Mouse (Mus musculus): ENCODE data around the gene Myl12a.

Gene Myl12a

DNA sequence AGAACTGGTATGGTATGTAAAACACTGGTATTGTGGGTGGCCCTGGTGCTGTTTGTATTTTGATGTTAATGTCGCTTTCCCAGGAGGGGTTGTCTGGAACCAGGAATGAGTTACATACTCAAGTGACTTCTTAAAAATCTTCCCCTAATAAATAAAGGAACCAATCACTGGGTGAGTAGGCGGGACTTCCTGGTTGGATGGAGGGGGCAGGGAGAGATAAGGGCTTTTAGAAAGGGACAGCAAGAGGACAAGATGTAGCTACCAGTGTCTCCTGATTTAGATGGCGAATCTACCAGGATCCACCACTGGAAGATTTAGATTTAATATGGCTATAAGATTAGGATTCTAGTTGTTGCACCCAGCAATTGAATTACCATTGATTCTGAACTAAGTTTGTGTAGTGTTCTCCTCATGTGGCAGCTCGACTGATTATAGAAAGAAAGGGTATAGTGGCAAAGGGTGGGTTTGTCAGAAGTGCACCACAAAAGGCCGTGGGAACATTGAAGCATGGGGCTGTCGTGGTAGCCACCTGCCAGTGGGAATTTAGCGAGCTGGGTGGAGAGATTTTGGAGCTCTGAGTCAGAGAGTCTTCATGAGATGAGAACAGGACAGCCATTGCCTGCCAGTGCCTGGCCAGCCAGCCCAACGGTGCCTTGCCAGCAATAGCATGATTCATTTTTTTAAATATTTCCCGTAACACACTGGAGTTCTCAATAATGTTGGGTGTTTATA, 9.4 kb upstream of the Myl12a start:
- in situ Hi-C loops (cut with MboI; ENCODE audit: low sequenced_read_pairs) = no loop called here

DNA sequence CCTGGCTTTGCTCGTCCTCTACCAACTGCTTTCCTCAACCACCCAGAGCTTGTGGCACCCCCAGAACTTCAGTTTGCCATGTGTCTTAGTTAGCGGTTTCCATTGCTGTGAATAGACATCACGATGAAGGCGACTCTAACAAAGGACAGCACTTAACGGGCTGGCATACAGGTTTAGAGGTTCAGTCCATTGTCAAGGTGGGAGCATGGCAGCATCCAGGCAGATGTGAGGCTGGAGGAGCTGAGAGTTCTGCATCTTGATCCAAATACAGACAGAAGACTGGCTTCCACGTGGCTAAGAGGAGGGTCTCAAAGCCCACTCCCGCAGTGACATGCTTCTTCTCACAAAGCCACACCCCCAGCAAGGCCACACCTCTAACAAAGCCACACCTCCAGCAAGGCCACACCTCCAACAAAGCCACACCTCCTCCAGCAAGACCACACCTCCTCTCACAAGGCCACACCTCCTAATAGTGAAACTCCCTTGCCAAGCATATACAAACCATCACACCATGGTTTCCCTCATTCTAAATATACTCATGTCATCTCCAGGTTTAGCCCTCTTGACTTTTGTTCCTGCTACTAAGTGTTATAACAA, 8.1 kb upstream of the Myl12a start:
- in situ Hi-C loops (cut with MboI; ENCODE audit: low sequenced_read_pairs) = no loop called here

DNA sequence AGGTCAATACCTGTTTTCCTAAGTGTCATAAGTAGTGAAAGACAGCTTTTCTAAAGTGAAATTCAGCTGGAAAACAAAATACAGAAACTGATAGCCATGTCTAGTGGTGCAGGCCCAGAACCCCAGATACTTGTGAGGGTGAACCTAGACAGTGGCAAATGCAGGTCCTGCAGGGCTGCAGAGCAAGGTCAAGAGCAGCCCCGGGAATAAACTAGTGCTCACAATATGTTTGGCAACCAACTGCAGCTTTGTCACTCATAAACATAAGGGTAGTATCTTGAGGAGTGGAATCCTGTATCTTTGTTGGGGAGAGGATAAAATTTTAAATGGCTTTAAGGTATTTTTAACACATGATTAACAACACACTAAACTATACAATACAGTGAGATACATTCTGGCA, 7.1 kb upstream of the Myl12a start:
- in situ Hi-C loops (cut with MboI; ENCODE audit: low sequenced_read_pairs) = no loop called here

DNA sequence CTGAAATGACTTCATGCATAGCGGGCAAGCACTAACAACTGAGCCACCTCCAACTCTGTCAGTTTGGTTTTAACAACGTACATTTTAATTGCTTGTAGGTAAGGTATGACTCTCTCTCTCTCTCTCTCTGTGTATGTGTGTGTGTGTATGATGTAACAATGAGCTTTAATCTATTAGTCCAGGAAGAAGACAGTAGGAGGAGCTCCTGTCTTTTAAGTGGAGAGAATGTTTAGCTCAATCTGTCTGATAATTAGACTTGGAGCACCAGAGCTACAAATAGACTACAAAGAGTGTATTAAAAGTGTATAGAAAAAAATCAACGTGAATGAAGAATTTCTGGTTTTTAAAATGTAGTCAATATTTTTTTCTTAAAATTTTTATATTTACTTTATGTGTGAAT, 6.0 kb upstream of the Myl12a start:
- in situ Hi-C loops (cut with MboI; ENCODE audit: low sequenced_read_pairs) = no loop called here

DNA sequence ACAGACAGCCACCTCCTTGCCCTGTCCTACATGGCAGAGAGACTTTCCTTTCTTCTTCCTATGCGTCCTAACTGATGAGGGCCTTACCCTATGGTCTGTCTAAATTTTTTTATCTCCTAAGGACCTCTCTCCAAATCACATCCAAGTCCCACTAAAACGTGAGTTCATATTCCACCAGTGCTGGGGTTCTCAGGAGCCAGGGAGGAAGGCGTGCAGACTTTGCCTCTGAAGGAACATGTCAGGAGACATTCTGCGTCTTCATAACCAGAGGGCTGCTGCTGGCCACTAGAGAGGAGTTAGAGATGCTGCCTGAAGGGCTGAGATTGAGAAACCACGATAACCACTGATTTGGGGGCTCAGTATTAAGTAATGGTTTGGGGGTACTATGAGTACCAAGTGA, 4.3 kb upstream of the Myl12a start:
- in situ Hi-C loops (cut with MboI; ENCODE audit: low sequenced_read_pairs) = no loop called here

DNA sequence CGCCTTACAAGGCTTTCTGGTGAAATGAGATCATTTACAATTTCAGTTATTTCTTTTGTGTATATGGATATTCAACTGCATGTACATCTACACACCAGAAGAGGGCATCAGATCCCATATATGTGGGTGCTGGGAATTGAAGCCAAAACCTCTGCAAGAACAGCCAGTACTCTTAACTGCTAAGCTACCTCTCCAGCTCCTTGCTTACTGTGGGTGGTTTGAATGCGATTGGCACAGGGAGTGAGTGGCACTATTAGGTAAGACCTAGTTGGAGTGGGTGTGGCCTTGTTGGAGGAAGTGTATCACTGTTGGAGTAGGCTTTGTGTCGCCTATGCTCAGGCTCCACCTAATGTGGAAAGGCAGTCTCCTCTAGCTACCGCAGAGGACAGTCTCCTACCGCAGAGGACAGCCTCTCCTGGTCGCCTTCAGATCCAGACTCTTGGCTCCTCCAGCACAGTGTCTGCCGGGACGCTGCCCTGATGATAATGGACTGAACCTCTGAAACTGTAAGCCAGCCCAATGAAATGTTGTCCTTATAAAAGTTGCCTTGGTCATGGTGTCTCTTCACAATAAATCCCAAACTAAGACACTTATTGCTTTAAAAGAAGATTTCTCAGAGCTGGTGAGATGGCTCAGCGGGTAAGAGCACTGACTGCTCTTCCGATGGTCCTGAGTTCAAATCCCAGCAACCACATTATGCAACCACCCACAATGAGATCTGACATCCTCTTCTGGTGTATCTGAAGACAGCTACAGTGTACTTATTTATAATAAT, 1.7 kb upstream of the Myl12a start:
- in situ Hi-C loops (cut with MboI; ENCODE audit: low sequenced_read_pairs) = no loop called here

DNA sequence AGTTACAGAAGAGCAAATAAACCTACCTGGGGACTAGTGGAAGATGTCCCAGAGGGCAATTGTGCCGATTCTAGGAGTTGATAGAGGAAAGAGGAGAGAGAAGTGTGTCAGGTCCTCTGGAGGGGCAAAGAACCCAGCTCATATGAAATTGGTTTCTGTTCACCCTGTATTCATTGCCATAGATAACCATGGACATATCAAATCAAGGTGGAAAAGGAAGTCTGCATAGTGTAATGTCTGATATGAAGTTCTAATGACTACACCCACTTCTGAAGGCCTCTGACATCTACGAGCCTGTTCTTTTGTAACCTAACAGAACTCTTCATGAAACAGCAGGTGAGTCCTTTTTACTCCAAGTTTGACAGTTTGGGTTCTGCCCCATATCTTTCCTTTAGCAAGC, 1.0 kb upstream of the Myl12a start:
- in situ Hi-C loops (cut with MboI; ENCODE audit: low sequenced_read_pairs) = no loop called here

DNA sequence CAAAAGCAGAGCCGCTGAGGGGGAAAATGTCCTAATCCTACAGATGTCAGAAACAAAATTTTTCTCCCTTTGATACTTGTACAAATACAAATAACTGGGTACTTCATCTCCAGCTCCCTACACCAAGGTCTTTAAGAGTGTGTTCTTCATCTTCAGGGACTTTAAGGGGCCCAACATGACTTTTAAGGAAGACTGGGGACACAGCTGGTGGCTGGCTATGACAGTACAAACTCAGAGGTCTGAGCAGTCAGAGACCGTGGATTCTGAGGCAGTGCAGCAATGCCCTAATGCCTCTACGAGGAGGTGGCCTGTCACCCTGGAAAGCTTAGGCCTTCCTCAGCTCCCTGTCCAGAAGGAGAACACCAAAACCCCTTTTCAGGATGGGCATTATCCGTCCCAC, 434 bp upstream of the Myl12a start:
- in situ Hi-C loops (cut with MboI; ENCODE audit: low sequenced_read_pairs) = no loop called here

DNA sequence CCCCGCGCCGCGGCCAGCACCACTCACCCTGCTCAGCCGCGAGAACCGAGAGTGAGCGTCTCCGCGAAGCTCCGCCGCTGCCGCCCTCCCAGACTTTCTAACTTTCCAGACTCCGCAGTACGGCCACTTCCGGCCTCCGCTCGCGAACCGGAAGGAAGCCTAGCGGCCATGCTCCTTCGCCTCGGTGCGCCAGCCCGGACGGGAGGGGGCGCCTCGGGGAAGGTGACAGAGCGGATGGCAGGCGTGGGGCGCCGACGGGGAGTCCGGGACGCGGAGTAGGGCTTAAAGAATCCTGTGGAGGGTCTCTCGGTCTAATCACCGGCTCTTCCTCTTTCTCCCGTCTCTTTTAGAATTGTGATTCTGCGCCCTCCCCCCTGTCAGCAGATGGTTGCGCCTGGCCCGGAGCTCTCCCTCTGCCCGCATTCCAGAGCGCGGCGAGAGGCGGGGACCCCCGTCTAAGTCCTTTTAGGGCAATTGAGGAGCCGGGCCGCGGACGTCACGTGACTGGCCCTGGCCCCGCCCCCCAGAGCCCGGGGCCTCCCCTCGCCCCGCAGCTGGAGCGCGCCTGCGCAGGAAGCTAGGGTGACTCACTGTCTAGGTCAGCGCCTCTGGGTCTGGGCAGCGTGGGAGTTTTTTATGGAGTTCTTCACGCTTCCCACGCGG, 466 bp downstream of the Myl12a start, which contains the start of gene Myom1:
TSS of gene Myom1 (plus strand) at position 553 of the 663 bp plus-strand sequence.
- in situ Hi-C loops (cut with MboI; ENCODE audit: low sequenced_read_pairs) = no loop called here

DNA sequence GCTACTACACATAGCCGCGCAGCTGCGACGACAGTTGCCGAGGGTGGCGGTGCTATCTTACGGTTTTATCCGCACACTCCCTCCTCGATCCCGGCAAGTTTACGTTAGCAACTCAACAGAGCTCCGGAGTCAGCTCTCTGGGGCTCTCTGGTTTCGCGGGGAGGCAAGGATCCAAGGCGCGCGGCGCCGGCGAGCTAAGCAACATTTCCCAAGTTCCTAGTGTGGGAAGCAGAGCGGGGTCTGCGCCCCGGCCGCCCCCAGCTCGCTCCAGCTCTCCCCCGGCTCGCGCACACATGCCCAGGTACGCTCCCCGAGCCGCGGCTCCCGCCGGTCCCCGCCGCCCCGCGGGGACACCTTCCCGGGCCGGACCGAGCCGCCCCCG, 988 bp downstream of the Myl12a start:
- in situ Hi-C loops (cut with MboI; ENCODE audit: low sequenced_read_pairs) = no loop called here

DNA sequence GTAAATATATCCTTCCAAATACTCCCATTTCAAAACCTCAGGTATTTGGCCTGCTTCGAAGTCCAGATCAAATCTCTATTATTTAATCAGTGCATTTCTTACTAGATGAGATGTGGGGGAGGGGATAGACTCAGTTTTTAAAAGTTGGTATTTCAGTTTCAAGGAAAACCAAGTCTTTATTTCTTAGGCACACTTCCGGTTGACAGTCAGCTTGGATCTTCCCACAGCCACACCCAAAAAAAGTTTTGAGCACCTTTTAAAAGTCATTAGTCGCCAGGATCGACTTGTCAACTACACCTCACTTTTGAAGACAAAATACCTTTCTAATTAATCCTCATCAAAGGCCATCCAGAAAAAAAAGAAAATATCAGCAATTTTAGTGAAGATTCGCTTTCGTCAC, 1.6 kb downstream of the Myl12a start:
- in situ Hi-C loops (cut with MboI; ENCODE audit: low sequenced_read_pairs) = no loop called here

DNA sequence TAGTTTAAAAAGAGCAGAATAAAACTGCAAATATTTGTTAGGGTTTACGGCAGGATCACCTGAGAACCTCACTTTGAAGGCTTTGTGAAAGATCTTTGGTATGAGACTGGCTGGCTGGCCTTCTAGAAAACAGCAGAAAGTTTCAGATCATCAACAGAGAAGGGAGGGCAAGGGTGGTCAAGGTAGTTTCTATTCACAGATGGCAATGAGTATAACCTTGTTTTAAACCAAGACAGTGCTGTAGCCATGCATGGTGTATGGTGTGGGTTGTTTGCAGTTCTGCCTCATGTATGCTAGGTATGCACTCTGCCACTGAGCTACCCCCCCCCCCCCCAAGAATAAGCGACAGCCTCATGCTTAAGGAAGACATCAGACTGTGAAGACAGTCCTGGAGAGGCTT, 2.4 kb downstream of the Myl12a start:
- in situ Hi-C loops (cut with MboI; ENCODE audit: low sequenced_read_pairs) = no loop called here

DNA sequence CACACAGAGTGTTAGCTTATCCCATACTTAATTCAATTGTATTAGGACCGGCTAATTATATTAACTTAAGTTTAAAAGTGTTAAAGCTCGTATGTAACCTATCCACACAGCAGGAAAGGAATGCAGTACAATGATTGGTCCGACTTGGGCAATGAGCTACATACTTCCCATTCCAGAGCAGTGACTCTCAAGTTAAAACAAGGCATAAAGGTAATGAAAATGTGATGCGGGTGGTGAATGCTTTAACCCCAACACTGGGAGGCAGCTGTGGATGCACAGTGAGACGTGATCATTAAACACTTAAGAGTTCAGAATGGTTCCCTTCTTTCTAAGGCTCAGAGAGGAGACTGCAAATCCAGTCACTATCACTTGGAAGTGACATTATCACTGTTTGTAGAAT, 3.5 kb downstream of the Myl12a start:
- in situ Hi-C loops (cut with MboI; ENCODE audit: low sequenced_read_pairs) = no loop called here

DNA sequence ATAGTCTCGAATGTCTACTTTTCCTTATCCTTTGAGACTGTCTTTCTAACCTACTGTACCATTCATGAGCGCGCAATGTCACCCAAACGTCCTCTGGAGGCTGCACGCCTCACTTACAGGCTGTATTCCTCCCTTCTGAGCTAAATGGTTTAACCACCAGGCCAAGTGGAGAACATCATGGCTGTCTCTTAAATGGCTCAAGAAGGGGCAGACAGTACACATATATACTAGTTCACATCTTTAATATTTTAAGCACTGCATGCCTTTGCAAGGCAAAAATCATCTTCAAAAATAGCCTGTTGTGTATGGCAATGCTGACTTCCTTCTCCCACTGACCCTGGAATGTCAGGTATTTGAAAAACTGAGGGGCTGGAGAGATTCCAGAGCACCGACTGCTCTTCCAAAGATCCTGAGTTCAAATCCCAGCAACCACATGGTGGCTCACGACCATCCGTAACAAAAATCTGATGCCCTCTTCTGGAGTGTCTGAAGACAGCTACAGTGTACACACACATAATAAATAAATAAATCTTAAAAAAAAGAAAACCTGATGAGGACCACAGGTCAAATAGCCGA, 4.2 kb downstream of the Myl12a start:
- in situ Hi-C loops (cut with MboI; ENCODE audit: low sequenced_read_pairs) = no loop called here

DNA sequence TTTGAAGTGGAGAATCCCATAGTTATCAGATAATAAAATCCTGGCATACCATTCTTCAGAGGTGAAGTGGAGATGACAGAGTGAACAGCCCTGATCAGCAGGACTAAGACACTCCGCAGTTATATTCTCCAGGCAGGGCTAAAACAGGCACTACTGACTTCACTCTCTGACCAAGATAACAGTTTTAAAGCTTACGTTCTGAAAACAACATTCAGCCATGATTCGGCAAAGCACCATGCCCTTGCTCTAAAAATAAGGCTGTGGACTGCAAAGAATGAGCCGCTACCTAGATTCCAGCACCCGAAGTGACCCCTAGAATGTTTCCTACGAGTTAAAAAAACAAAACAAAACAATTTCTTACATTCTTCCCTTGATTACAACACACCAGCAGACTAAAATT, 4.8 kb downstream of the Myl12a start:
- in situ Hi-C loops (cut with MboI; ENCODE audit: low sequenced_read_pairs) = no loop called here

DNA sequence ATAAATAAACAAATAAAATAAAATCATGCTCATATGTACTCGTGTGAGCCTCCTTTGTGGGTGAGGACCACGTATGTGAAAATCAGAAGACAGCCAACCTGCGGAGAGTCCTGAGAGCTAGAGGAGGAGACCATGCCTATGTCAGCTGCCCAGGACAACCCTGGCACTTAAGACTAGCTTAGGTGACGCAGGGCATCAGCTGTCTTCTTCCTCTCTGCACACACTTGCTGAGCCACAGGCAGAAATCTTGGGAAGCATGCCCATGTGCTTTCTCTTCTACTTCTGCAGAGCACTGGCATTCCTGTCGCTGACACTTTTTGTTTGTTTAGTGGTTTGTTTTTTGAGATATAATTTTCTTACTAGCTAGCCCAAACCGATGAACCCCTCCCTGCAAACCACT, 7.1 kb downstream of the Myl12a start:
- in situ Hi-C loops (cut with MboI; ENCODE audit: low sequenced_read_pairs) = no loop called here

DNA sequence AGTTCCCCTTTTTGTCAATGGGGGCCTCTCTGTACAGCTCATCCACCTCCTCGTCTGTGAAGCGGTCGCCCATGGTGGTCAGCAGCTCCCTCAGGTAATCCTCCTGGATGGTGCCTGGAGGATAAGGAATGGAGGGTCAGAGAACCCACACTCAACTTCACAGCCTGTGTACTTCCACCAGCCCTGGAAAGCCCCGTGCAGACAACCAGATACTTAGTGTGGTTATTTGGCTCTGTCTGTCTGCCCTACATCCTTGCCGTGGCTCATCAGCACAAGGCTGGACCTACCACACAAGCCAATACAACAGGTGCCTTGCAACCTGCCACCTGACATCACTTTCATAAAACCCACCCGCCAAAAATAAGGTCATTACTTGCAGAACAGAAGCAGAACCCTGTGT, 8.0 kb downstream of the Myl12a start:
- in situ Hi-C loops (cut with MboI; ENCODE audit: low sequenced_read_pairs) = no loop called here

DNA sequence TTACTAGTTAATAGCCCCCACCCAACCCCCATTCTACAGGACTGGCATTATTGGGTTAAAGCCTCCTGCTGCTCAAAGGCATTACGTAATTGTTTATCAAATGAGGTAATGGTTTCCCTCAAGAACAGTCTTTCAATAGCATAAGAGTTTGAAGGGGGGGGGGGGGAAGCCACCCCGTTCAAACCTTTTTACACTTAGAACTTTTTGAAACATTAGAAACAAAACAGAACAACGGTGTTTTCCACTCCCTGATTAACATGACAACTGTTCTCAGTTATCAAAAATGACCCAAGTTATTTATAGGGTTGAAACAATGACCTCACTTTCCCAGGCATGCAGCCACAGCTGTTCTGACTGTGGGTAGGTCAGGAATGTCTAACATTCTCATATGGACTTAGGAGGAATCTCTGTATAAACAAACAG, 9.3 kb downstream of the Myl12a start:
- in situ Hi-C loops (cut with MboI; ENCODE audit: low sequenced_read_pairs) = no loop called here

DNA sequence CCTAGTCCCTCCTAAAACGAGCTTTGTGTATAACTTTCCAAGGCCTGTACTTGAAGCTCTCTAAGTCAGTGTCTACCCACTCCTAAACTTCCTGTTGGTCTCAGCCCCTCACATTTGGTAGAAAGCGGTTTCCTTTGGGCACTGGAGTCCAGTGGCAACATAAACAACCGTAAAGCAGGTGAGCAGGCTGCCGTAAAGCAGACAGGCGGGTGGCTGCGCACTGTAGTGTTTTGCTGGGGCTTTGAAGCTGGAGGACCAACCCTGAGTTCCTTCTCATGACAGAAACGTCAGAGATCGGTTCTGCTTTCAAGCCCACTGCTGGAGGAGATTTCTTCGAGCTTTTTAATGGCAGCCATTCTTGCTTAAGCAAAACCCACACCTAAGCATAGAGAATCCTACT, 10.0 kb downstream of the Myl12a start:
- in situ Hi-C loops (cut with MboI; ENCODE audit: low sequenced_read_pairs) = no loop called here

DNA sequence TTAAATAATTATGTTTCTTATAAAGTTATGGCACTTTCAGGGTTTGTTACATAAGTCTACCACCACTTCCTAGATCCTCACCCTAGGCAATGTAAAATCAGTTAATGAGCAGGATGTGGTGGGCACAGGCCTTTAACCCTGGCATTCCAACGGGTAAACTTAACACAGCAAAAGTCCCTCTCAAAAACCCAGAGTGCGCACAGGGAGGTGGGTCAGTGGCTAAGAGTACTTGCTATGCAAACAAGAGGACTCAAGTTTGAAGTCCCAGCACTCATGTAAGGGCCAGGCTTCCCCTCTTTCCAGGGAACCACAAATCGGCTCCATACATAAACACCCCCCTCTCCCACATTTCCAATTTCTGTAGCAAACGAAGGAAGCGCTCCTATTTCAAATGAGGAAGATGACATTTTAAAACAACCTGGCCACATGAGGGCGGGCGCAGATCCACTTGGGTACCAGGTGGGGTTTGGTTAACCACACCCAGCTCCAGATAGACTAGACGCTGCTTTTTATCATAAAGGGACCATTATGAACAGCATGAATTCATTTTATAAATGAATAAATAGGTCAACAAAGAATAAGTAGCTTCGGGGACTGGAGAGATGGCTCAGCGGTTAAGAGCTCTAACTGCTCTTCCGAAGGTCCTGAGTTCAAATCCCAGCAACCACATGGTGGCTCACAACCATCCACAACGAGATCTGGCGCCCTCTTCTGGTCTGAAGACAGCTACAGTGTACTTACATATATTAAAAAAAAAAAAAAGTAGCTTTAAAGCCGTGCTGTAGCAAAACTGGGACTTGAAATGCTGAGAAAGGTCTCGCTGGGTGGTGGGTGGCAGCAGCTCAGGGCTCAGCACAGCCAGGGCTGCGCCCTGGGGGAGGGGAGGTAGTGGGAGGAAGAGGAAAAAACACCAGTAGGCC, 10.7 kb downstream of the Myl12a start:
- in situ Hi-C loops (cut with MboI; ENCODE audit: low sequenced_read_pairs) = no loop called here

Data from CH12F3 (cell line).